Comparison of ENCODE assay signal across 21 mouse cellular contexts in genomic region chr9:47627966-47628365, GRCm38 (mm10).
"Had no signal": no experiment of that assay in that cellular context is flagged by ENCODE, and none has a peak within 500 bp of the region (broad histone marks: within the 10 kb centered on the region; RNA-seq: fewer than 3 reads in every experiment).

No protein-coding gene starts in this region.

- H3K27me3 ChIP-seq: liver, embryonic 13.5 days; liver, embryonic 15.5 days; lung, embryonic 15.5 days; midbrain, embryonic 12.5 days; neural tube, embryonic 13.5 days; neural tube, embryonic 15.5 days; stomach, embryonic 15.5 days had no signal

- H3K4me2 ChIP-seq: liver, embryonic 13.5 days; liver, embryonic 15.5 days; lung, embryonic 15.5 days; midbrain, embryonic 12.5 days; neural tube, embryonic 13.5 days; neural tube, embryonic 15.5 days; stomach, embryonic 15.5 days had no signal

- H3K36me3 ChIP-seq: liver, embryonic 13.5 days; liver, embryonic 15.5 days; lung, embryonic 15.5 days; midbrain, embryonic 10.5 days; midbrain, embryonic 12.5 days; neural tube, embryonic 13.5 days; neural tube, embryonic 15.5 days; stomach, embryonic 15.5 days had no signal

- ATAC-seq: liver, postnatal 0 days; midbrain, embryonic 16.5 days had no signal

- H3K9ac ChIP-seq: liver, embryonic 13.5 days; liver, embryonic 15.5 days; liver, postnatal 0 days; lung, embryonic 15.5 days; midbrain, embryonic 12.5 days; neural tube, embryonic 13.5 days; neural tube, embryonic 15.5 days; stomach, embryonic 15.5 days had no signal

- H3K9me3 ChIP-seq: liver, embryonic 13.5 days; liver, embryonic 15.5 days; lung, embryonic 15.5 days; midbrain, embryonic 12.5 days; neural tube, embryonic 13.5 days; neural tube, embryonic 15.5 days; stomach, embryonic 15.5 days had no signal

- H3K27ac ChIP-seq: liver, embryonic 13.5 days; liver, embryonic 15.5 days; lung, embryonic 15.5 days; midbrain, embryonic 10.5 days; midbrain, embryonic 12.5 days; neural tube, embryonic 13.5 days; neural tube, embryonic 15.5 days; stomach, embryonic 15.5 days; stomach, postnatal 0 days had no signal

- DNase-seq: liver, embryonic 13.5 days; liver, postnatal 0 days; lung, adult 2 months; midbrain, embryonic 14.5 days; retina, postnatal 1 day; right cerebral cortex, adult 18-20 months; right cerebral cortex, postnatal 25 days; right cerebral cortex, postnatal 4 days; thymus, adult 2 months; thymus, postnatal 25 days; thymus, postnatal 4 days had no signal

- H3K4me3 ChIP-seq: liver, embryonic 13.5 days; liver, embryonic 15.5 days; lung, embryonic 15.5 days; midbrain, embryonic 10.5 days; midbrain, embryonic 12.5 days; myocyte; neural tube, embryonic 13.5 days; neural tube, embryonic 15.5 days; stomach, embryonic 15.5 days had no signal
